Mouse (Mus musculus): ENCODE measurements around the gene Neto2.

Gene Neto2

DNA sequence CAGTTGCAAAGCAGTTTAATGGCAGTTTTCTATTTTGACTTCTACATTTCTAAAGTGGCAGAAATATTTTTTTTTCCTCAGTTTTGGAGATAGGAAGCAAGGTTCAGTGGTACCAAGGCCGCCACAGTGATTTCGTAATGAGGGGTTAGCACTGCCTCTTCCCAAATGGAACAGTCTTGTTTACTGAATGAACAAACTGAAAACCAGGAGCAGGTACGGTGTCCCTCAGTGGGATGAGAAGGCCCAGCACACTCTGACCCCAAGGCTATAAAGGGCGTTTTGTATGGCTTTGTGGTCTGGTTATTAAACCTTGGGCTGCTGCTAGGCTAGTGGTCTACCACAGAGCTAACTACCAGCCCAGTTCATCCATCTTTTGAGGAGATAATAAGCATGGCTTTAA is 96.5 kb downstream of the Neto2 start:
- in situ Hi-C loops (cut with MboI, MseI) = loop anchor here (5.0 to 10.0 kb wide), 3 partner anchors 53 to 981 kb away; partner anchors contain the start of gene Abcc12 (in 1 of the 2)

DNA sequence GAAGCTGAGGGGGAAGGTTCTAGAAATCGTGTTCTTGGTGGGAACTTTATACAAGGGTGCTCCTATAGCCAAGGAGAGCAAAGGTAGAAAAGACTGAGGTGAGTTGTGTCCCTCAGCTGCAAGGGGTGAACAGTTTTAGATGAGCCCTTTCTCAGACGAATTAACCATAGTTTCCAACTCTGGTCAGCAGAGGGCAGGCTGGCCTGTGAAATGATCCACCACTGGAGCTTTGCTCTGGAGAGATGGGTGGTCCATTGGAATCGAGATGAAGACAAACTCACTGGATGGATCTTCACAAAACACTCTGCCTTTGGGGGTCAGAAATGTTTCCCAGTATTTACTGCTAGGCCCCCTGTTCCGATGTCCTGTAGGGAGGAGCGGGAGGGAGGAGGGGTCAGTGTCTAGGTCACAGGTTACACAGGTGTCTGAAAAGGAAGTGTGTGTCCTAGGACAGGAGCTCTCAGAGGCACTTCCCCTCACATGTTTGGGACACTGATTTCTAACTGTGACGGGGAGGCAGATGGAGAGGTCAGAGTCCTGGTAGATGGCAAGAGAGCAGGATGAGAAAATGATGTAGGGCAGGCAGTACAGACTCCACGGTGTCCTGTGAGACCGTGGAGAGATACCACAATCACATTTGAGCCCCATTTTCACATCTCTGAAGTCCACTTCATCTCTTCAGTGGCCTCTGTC is 97.4 kb downstream of the Neto2 start:
- in situ Hi-C loops (cut with MboI, MseI) = loop anchor here (5.0 to 10.0 kb wide), 3 partner anchors 54 to 981 kb away; partner anchors contain the start of gene Abcc12 (in 1 of the 2)

DNA sequence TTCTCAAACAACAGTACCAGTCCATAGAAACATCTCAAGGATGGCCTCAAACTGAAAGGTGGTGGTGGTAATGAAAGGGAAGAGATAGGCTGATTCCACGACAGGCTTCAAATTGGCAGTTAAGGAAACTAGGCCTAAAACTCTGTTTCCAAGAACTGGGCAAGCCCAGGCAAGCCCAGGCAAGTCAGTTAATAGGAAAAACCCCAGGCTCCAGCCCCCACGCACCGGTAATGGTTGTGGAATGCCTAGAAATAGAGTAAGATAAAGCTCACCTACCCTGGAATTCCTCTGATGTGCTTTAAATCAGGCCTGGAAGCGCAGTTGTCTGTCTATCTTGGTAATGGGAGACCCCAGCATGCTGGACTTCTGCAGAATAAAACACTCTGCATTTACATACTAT is 98.0 kb downstream of the Neto2 start:
- in situ Hi-C loops (cut with MboI, MseI) = loop anchor here (5.0 to 10.0 kb wide), 3 partner anchors 55 to 982 kb away; partner anchors contain the start of gene Abcc12 (in 1 of the 2)

DNA sequence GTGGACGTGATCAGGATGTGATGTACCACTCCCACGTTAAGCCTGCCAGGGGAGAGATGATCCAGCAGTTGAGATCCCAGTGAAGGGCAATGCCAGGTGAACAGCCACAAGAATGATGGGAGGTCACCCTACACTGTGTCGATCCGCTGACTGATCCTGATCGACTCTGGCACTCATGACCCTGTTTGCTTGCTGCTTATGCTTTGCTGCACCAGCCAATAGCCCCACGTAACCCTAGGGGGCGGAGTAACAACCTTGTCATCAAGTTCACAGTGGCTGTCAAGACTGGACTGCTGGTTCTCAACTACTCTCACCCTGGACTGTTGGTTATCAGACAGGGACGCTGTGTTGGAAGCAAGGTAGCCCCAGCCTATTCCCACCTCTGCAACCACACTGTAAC is 99.0 kb downstream of the Neto2 start:
- in situ Hi-C loops (cut with MboI, MseI) = loop anchor here (5.0 to 10.0 kb wide), 3 partner anchors 56 to 983 kb away; partner anchors contain the start of gene Abcc12 (in 1 of the 2)

DNA sequence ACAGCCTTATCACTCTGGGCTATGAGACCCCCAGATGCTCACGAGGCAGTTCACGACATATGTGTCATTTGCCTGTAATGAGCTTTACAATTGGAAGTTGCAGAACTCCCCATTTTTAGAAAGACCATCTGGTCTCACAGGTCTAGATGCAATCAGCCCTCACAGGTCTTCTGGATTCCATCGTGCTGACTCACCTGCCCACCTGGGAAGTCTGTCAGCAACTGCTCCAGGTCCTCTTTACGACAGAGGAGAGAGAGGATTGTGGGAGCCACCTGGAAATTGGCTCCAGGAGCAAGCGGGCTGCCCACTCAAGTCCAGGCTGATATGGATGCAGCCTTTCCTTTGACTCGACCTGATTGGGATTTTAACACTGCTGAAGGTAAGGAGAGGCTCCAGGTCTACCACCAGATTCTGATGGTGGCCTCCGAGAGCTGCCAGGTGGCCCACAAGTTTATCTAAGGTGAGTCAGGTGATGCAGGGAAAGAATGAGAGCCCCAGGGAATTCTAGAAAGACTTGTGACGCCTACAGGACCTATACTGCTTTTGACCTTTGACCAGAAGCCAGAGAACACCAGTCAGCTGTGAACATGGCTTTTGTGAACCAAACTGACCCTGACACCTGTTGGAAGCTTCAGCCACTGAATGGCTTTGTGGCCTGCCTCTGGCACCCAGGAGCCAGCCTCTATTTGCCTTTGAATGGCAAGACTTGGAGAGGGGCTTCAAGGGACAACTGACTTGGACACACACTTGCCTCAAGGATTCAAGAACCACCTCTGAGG is 103.1 kb downstream of the Neto2 start:
- in situ Hi-C loops (cut with MboI, MseI) = no loop called here

- in situ Hi-C loops (cut with MboI, MseI) = no loop called here
Observed at GRCm38 (mm10) chr8:85595391-85595790, 105.3 kb downstream of the Neto2 start.

DNA sequence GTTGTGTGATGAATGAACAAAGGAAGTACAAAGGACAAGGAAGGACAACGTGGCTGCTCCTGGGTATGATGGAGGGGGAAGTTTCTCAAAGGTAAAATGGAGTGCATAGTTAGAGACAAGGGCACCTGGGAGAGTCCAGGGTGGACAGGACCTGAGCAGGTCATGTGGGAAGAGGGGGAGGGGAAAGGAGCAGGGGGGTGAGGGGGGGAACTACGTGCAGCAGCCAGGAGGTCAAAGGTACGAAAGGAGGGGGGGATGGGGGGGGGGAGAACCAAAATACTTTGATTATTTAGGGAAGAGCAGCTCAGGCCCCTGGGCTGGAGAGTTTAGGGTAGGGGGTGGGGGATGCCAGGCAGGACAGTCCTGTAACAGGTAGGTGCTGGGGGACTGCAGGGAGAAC is 105.7 kb downstream of the Neto2 start:
- in situ Hi-C loops (cut with MboI, MseI) = no loop called here

DNA sequence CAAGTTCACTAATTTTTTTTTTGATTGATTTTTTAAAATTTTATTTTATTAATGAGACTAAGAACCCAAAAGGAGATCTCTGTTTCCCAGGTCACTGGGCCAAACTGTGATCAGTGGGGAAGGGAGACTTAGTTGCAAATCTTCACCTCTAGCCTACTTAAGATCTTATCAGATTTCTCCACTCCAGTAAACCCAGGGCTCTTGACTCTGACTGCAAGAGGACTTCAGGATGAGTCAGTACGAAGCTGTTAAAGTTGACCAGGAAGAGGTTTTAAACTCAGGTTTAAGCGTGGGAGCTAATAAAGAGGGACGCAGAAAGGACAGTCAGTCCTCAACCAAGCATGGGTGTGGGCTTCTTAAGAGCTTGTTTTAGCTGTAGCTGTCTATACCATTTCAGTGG is 107.4 kb downstream of the Neto2 start:
- in situ Hi-C loops (cut with MboI, MseI) = no loop called here

GRCm38 (mm10) chr8:85591532-85591931 is 109.2 kb downstream of the Neto2 start:
- in situ Hi-C loops (cut with MboI, MseI) = no loop called here

DNA sequence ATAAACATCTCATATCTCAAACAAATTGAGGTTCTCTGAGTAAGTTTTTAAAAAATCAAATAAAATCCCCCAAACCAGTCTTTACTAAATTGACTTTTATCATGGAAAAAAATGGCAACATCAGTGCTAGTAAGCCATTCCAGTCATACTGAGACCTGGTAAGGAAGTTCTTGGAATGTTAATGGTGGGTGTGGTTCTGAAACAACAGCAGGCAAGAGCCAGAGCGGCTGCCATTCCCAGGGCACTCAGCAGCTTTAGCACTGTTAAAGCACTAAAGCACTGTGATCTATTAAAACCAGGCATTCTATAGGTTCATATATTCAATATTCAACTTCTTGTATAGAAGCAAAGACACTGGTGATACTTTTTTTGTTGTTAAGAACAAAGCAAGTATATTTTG is 110.5 kb downstream of the Neto2 start:
- in situ Hi-C loops (cut with MboI, MseI) = no loop called here

GRCm38 (mm10) chr8:85588596-85588995 is 112.1 kb downstream of the Neto2 start:
- in situ Hi-C loops (cut with MboI, MseI) = no loop called here

All from T-helper 17 cell (primary cell).